Mouse (Mus musculus) G1E (cell line): ENCODE measurements at regions not wholly inside any gene's neighbourhood (a gene's known extent, or its start where the extent isn't known, plus 50 kb on each side); places are given as distances from the start of the nearest gene placed in this dataset.

Experiments
- CTCF ChIP-seq: IDR thresholded peaks from 2 replicates; pipeline ENCODE4 v1.5.1; 2012; ENCODE audit warnings: low read depth, low read length, inconsistent platforms, mixed read lengths
- GATA1 ChIP-seq: IDR thresholded peaks from 2 replicates; pipeline ENCODE4 v1.6.1; 2012; ENCODE audit warnings: borderline replicate concordance, low read length, inconsistent platforms, mixed read lengths

DNA sequence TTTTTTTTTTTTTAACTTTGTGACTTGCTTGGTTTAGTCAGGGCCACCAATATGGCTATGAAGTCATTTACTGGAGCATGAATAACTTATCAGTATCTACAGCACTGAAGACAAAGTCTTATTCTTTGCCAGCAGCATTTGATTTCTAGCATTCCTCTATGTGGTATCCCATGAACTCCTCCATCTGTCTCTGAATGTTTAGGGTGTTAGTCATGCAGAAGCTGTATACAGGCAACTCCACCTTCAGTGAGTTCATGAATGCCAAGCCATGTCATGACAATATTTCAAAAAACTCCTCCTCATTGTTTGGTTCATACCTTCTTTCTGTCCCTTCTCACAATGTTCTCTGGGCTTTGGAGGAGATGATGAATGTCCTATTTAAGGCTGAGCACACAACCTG is 1438.4 kb upstream of the A1bg start:
- no peak for TF ChIP-seq CTCF
- no peak for TF ChIP-seq GATA1
